Mouse (Mus musculus) lung, adult 2 months (tissue): Measurements from ENCODE around the gene Psmd12. TPM values are rescaled to one million over a fixed set of nuclear protein-coding genes. Genes with fewer than 3 reads are reported as not detected.
A peak's percentile ranks its signal among the peaks of the same experiment; 100 is the strongest.
"Not testable (repeated sequence)": the region's sequence is repeated elsewhere in the genome, so short reads cannot be mapped to it uniquely, and the experiment has no call there.

Experiments used
- DNase-seq: peaks from one replicate; pipeline ENCODE4 v3.0.0; 2022
- H3K4me1 ChIP-seq: fragments of 200-500 bp; 2 replicates; pipeline ENCODE4 v1.6.1; 2011; ENCODE audit warnings: low read length; ENCODE audit not compliant: control insufficient read depth, insufficient read depth
- H3K4me3 ChIP-seq: fragments of 200-500 bp; replicated peaks from 2 replicates; pipeline ENCODE3; 2011; ENCODE audit warnings: low read depth, mild to moderate bottlenecking, control low read depth, low read length; ENCODE audit errors: extremely low read depth
- CTCF ChIP-seq: fragments of 200-500 bp; IDR thresholded peaks from 2 replicates; pipeline ENCODE4 v1.5.1; 2011; ENCODE audit warnings: mild to moderate bottlenecking, low read length, control low read depth; ENCODE audit not compliant: insufficient read depth
- POLR2A ChIP-seq: fragments of 200-500 bp; IDR thresholded peaks from 2 replicates; pipeline ENCODE4 v1.6.1; 2011; ENCODE audit warnings: low read depth, mild to moderate bottlenecking, control low read depth, low read length, borderline replicate concordance; ENCODE audit errors: extremely low read depth
- WGBS: fragments of 180-500 bp; shearing (Covaris S2); methylation state at CpG from one replicate; pipeline ENCODE4 v1.1.7; 2018; 5-methylcytosine and 5-hydroxymethylcytosine counted together
- polyA plus RNA-seq: library from polyadenylated mRNA; depleted of rRNA; stranded (reverse); fragments of >200 nt; gene quantifications from 2 replicates; pipeline ENCODE4 v1.2.3, GENCODE M21; 2012

Psmd12 gene
- polyA plus RNA-seq, 1 experiment, result 12.9 TPM

GRCm38 (mm10) chr11:107510362-107511269 lies 31.3 kb downstream of the Psmd12 start:
- TF ChIP-seq POLR2A (no peak), CTCF (no peak)
- H3K4me3 ChIP-seq, result no peak overlapping the region
- peak; percentile 17 for DNase-seq
- WGBS, result 4% methylated on average over 18 of the region's 18 CpGs
- H3K4me1 ChIP-seq, result no peaks in the 10 kb centered on the region

GRCm38 (mm10) chr11:107511954-107512353 lies 32.7 kb downstream of the Psmd12 start:
- DNase-seq, result peak; percentile 56
- not testable (repeated sequence) for H3K4me1 ChIP-seq, H3K4me3 ChIP-seq
- WGBS, result 45% methylated on average over 5 of the region's 5 CpGs
- TF ChIP-seq CTCF, result peak; percentile 94

- Histone ChIP-seq H3K4me1 (no peaks in the 10 kb centered on the region), H3K4me3 (no peak overlapping the region)
- 41% methylated on average over 10 of the region's 10 CpGs for WGBS
- no peak for DNase-seq
- no peak for TF ChIP-seq POLR2A
- TF ChIP-seq CTCF, result no peak
Measured at GRCm38 (mm10) chr11:107513047-107513446, 33.8 kb downstream of the Psmd12 start.

GRCm38 (mm10) chr11:107516387-107516786 lies 37.1 kb downstream of the Psmd12 start:
- 92% methylated on average over 2 of the region's 2 CpGs for WGBS
- TF ChIP-seq CTCF, result no peak
- no peak for TF ChIP-seq POLR2A
- no peak for DNase-seq
- Histone ChIP-seq H3K4me3 (no peak overlapping the region), H3K4me1 (no peaks in the 10 kb centered on the region)

GRCm38 (mm10) chr11:107518645-107519429 lies 39.6 kb downstream of the Psmd12 start:
- H3K4me3 ChIP-seq, result no peak overlapping the region
- WGBS, result 72% methylated on average over 5 of the region's 5 CpGs
- no peak for DNase-seq
- no peaks in the 10 kb centered on the region for H3K4me1 ChIP-seq
- TF ChIP-seq POLR2A (no peak), CTCF (no peak)

GRCm38 (mm10) chr11:107521153-107521552 lies 41.9 kb downstream of the Psmd12 start:
- WGBS, result 30% methylated on average over 1 of the region's 1 CpGs
- TF ChIP-seq CTCF, result no peak
- TF ChIP-seq POLR2A, result no peak
- no peaks in the 10 kb centered on the region for H3K4me1 ChIP-seq
- no peak overlapping the region for H3K4me3 ChIP-seq
- no peak for DNase-seq

- no peak for DNase-seq
- Histone ChIP-seq H3K4me3 (no peak overlapping the region), H3K4me1 (0 out of 2 replicates have a peak, but pooled peaks cover 2% of the 10 kb centered on the region)
- WGBS, result 75% methylated on average over 1 of the region's 1 CpGs
- TF ChIP-seq CTCF (no peak), POLR2A (no peak)
Measured at GRCm38 (mm10) chr11:107524966-107525365, 45.7 kb downstream of the Psmd12 start.

GRCm38 (mm10) chr11:107527632-107528031 lies 48.3 kb downstream of the Psmd12 start:
- Histone ChIP-seq H3K4me1 (0 out of 2 replicates have a peak, but pooled peaks cover 2% of the 10 kb centered on the region), H3K4me3 (no peak overlapping the region)
- no peak for DNase-seq
- 78% methylated on average over 3 of the region's 3 CpGs for WGBS
- TF ChIP-seq CTCF, result no peak
- TF ChIP-seq POLR2A, result no peak

- H3K4me1 ChIP-seq, result 0 out of 2 replicates have a peak, but pooled peaks cover 2% of the 10 kb centered on the region
- H3K4me3 ChIP-seq, result no peak overlapping the region
- DNase-seq, result no peak
- 38% methylated on average over 8 of the region's 8 CpGs for WGBS
- TF ChIP-seq POLR2A, result no peak
- TF ChIP-seq CTCF, result no peak
Measured at GRCm38 (mm10) chr11:107529320-107529719, 50.0 kb downstream of the Psmd12 start.

GRCm38 (mm10) chr11:107531445-107531844 lies 52.2 kb downstream of the Psmd12 start:
- WGBS, result 69% methylated on average over 4 of the region's 4 CpGs
- 0 out of 2 replicates have a peak, but pooled peaks cover 2% of the 10 kb centered on the region for H3K4me1 ChIP-seq
- no peak overlapping the region for H3K4me3 ChIP-seq
- no peak for DNase-seq
- TF ChIP-seq POLR2A, result no peak
- no peak for TF ChIP-seq CTCF
